Mouse (Mus musculus) megakaryocyte, embryonic 14.5 days (primary cell): ENCODE results near the gene Spata6.

ENCODE experiments used
- FLI1 ChIP-seq: IDR thresholded peaks from 2 replicates; pipeline ENCODE4 v1.6.1; 2012; ENCODE audit warnings: low read length, inconsistent platforms, mixed read lengths
- GATA1 ChIP-seq: IDR thresholded peaks from 3 replicates; pipeline ENCODE4 v1.6.1; 2012; ENCODE audit warnings: mixed read lengths, low read length, inconsistent platforms, borderline replicate concordance

DNA sequence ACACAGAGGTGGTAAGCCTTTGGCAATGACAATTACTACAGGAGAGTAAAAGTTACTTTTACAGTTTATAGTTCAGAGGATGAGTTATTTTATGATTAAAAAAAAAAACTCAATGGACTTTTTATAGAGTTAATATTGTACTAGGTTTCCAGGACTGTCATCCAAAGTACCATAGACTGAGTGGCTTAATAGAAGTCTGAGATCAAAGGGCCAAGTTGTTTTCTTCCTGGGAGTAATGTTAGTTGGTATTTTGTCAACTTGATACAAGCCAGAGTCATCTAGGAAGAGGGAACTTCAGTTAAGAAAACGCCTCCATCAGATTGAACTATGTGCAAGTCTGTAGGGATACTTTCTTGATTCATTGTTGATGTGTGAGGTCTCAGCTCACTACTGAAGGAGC lies 18.4 kb upstream of the Spata6 start:
- TF ChIP-seq GATA1 (no peak), FLI1 (no peak)
